Mouse (Mus musculus): ENCODE data around the gene Syne3. TPM values are rescaled to one million over a fixed set of nuclear protein-coding genes. Genes with fewer than 3 reads are reported as not detected.

Gene Syne3
- polyA plus RNA-seq, 1 experiment from 2014 or later, result 0.11 TPM

DNA sequence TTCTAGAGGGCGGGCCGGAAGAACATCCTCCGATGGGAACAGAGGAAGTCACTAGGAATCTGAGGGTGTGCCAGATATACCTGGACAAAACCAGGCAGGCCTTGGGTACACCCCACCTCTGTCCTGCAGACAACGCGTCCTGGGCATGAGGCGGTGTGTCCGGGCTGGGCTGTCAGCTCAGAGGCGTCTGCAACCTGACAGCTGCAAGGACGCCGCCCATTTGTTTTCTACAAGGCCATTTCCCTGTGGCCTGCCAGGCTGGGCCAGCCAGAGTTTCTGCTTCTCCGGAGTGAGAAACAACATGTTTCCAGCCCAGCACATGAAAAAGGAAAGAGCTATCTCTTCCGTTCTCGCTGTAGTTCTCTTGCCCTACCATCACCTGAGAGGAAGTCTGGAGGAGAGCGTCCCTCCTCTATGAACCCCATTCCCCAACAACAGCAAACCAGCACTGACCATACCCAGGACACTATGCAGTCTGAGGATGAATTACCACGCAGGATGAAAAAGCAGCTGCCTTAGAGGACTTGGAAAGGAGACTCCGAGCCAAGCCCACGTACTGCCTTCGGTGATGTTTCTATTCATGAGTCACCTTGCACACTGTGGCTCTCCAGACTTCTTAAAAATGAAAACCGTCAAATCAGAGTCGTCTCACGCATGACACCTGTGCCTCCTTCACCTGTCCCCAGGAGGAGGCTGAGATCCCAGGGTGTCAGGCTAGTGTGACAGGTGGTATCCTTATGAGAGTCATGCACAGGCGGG lies 4.5 kb downstream of the Syne3 start:
- peaks cover 28% of the 10 kb centered on the region for H3K27me3 ChIP-seq (ENCODE audit: control insufficient read depth, insufficient read depth, low read length)
- H3K4me2 ChIP-seq (replicated peaks; ENCODE audit: low read depth, low read length), result no peak overlapping the region
- ATAC-seq (ENCODE audit: low FRiP score), result no peak
- DNase-seq (ENCODE audit: low spot score), result no peak
- 81% methylated on average over 22 of the region's 22 CpGs for WGBS
- peaks cover 8% of the 10 kb centered on the region; the same call in 1 of the 2 replicates for H3K4me1 ChIP-seq (replicated peaks; ENCODE audit: control insufficient read depth, insufficient read depth, low read length)
- H3K36me3 ChIP-seq (ENCODE audit: control insufficient read depth, insufficient read depth, low read length), result no peaks in the 10 kb centered on the region
- no peaks in the 10 kb centered on the region for H3K9me3 ChIP-seq (ENCODE audit: control insufficient read depth, low read length)
- H3K9ac ChIP-seq (ENCODE audit: low read depth, low read length), result no peak overlapping the region
- no peak overlapping the region for H3K4me3 ChIP-seq (ENCODE audit: low read depth, low read length)
- H3K27ac ChIP-seq (ENCODE audit: low read depth, low read length), result no peak overlapping the region

GRCm38 (mm10) chr12:105003715-105004114 lies 5.9 kb downstream of the Syne3 start:
- peaks cover 15% of the 10 kb centered on the region for H3K27me3 ChIP-seq (ENCODE audit: control insufficient read depth, insufficient read depth, low read length)
- no peaks in the 10 kb centered on the region for H3K9me3 ChIP-seq (ENCODE audit: control insufficient read depth, low read length)
- 82% methylated on average over 3 of the region's 3 CpGs for WGBS
- H3K4me3 ChIP-seq (ENCODE audit: low read depth, low read length), result no peak overlapping the region
- ATAC-seq (ENCODE audit: low FRiP score) (no peak), DNase-seq (ENCODE audit: low spot score) (no peak)
- H3K4me2 ChIP-seq (replicated peaks; ENCODE audit: low read depth, low read length), result no peak overlapping the region
- no peaks in the 10 kb centered on the region for H3K36me3 ChIP-seq (ENCODE audit: control insufficient read depth, insufficient read depth, low read length)
- H3K27ac ChIP-seq (ENCODE audit: low read depth, low read length), result no peak overlapping the region
- H3K4me1 ChIP-seq (replicated peaks; ENCODE audit: control insufficient read depth, insufficient read depth, low read length), result peaks cover 2% of the 10 kb centered on the region; the same call in 1 of the 2 replicates
- no peak overlapping the region for H3K9ac ChIP-seq (ENCODE audit: low read depth, low read length)

- 47% methylated on average over 9 of the region's 9 CpGs for WGBS
- Histone ChIP-seq H3K27me3 (ENCODE audit: control insufficient read depth, insufficient read depth, low read length) (peaks cover 9% of the 10 kb centered on the region), H3K9ac (ENCODE audit: low read depth, low read length) (no peak overlapping the region), H3K9me3 (ENCODE audit: control insufficient read depth, low read length) (no peaks in the 10 kb centered on the region), H3K27ac (ENCODE audit: low read depth, low read length) (no peak overlapping the region), H3K4me3 (ENCODE audit: low read depth, low read length) (no peak overlapping the region), H3K4me1 (replicated peaks; ENCODE audit: control insufficient read depth, insufficient read depth, low read length) (peaks cover 2% of the 10 kb centered on the region; the same call in 1 of the 2 replicates), H3K36me3 (ENCODE audit: control insufficient read depth, insufficient read depth, low read length) (no peaks in the 10 kb centered on the region), H3K4me2 (replicated peaks; ENCODE audit: low read depth, low read length) (no peak overlapping the region)
- ATAC-seq (ENCODE audit: low FRiP score) (0 out of 2 replicates have a peak, but pooled peaks have one; percentile 19), DNase-seq (ENCODE audit: low spot score) (peak; percentile 28)
These were observed 6.5 kb downstream of the Syne3 start for GRCm38 (mm10) chr12:105003158-105003557.

GRCm38 (mm10) chr12:105002340-105003132 lies 7.1 kb downstream of the Syne3 start:
- DNase-seq (ENCODE audit: low spot score) (peak; percentile 45), ATAC-seq (ENCODE audit: low FRiP score) (peak; percentile 64; the same call in 1 of the 2 replicates)
- Histone ChIP-seq H3K9ac (ENCODE audit: low read depth, low read length) (no peak overlapping the region), H3K27me3 (ENCODE audit: control insufficient read depth, insufficient read depth, low read length) (0 out of 2 replicates have a peak, but pooled peaks cover 3% of the 10 kb centered on the region), H3K4me3 (ENCODE audit: low read depth, low read length) (no peak overlapping the region), H3K4me2 (replicated peaks; ENCODE audit: low read depth, low read length) (no peak overlapping the region), H3K27ac (ENCODE audit: low read depth, low read length) (no peak overlapping the region), H3K9me3 (ENCODE audit: control insufficient read depth, low read length) (no peaks in the 10 kb centered on the region), H3K36me3 (ENCODE audit: control insufficient read depth, insufficient read depth, low read length) (no peaks in the 10 kb centered on the region), H3K4me1 (replicated peaks; ENCODE audit: control insufficient read depth, insufficient read depth, low read length) (peaks cover 2% of the 10 kb centered on the region; the same call in 1 of the 2 replicates)
- WGBS, result 70% methylated on average over 10 of the region's 10 CpGs

DNA sequence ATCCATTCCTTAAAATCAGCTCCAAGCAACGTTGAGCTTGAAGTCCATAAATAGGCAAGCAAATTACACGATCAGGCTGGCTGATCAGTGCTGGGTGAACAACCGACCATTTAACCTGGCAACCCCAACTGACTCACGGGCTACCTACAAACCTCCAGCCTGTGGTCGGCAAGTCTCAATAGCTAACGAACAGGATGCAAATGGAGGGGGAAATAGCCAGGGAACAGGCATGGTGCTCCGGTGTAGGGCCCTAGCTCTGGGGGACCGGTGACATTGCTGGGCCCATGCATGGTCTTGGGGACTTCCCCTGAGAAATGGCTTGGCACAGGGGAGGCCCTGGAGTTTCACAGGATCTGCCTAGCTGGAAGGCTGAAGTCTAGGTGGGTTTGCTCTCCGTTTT lies 8.3 kb downstream of the Syne3 start:
- Histone ChIP-seq H3K27me3 (ENCODE audit: control insufficient read depth, insufficient read depth, low read length) (0 out of 2 replicates have a peak, but pooled peaks cover 1% of the 10 kb centered on the region), H3K4me3 (ENCODE audit: low read depth, low read length) (no peak overlapping the region), H3K27ac (ENCODE audit: low read depth, low read length) (no peak overlapping the region), H3K36me3 (ENCODE audit: control insufficient read depth, insufficient read depth, low read length) (no peaks in the 10 kb centered on the region), H3K9me3 (ENCODE audit: control insufficient read depth, low read length) (no peaks in the 10 kb centered on the region), H3K4me2 (replicated peaks; ENCODE audit: low read depth, low read length) (no peak overlapping the region), H3K9ac (ENCODE audit: low read depth, low read length) (no peak overlapping the region), H3K4me1 (replicated peaks; ENCODE audit: control insufficient read depth, insufficient read depth, low read length) (peaks cover 2% of the 10 kb centered on the region; the same call in 1 of the 2 replicates)
- ATAC-seq (ENCODE audit: low FRiP score) (no peak), DNase-seq (ENCODE audit: low spot score) (no peak)
- WGBS, result 83% methylated on average over 9 of the region's 9 CpGs

GRCm38 (mm10) chr12:105000487-105001283 lies 8.9 kb downstream of the Syne3 start:
- no peak overlapping the region for H3K27ac ChIP-seq (ENCODE audit: low read depth, low read length)
- no peaks in the 10 kb centered on the region for H3K36me3 ChIP-seq (ENCODE audit: control insufficient read depth, insufficient read depth, low read length)
- H3K9me3 ChIP-seq (ENCODE audit: control insufficient read depth, low read length), result no peaks in the 10 kb centered on the region
- ATAC-seq (ENCODE audit: low FRiP score) (no peak), DNase-seq (ENCODE audit: low spot score) (no peak)
- WGBS, result 79% methylated on average over 9 of the region's 9 CpGs
- H3K27me3 ChIP-seq (ENCODE audit: control insufficient read depth, insufficient read depth, low read length), result no peaks in the 10 kb centered on the region
- no peak overlapping the region for H3K4me3 ChIP-seq (ENCODE audit: low read depth, low read length)
- no peak overlapping the region for H3K4me2 ChIP-seq (replicated peaks; ENCODE audit: low read depth, low read length)
- no peak overlapping the region for H3K9ac ChIP-seq (ENCODE audit: low read depth, low read length)
- H3K4me1 ChIP-seq (replicated peaks; ENCODE audit: control insufficient read depth, insufficient read depth, low read length), result peaks cover 2% of the 10 kb centered on the region; the same call in 1 of the 2 replicates

GRCm38 (mm10) chr12:104999171-104999570 lies 10.4 kb downstream of the Syne3 start:
- Histone ChIP-seq H3K27me3 (ENCODE audit: control insufficient read depth, insufficient read depth, low read length) (no peaks in the 10 kb centered on the region), H3K27ac (ENCODE audit: low read depth, low read length) (no peak overlapping the region), H3K9ac (ENCODE audit: low read depth, low read length) (no peak overlapping the region), H3K4me2 (replicated peaks; ENCODE audit: low read depth, low read length) (no peak overlapping the region), H3K9me3 (ENCODE audit: control insufficient read depth, low read length) (no peaks in the 10 kb centered on the region), H3K4me3 (ENCODE audit: low read depth, low read length) (no peak overlapping the region), H3K36me3 (ENCODE audit: control insufficient read depth, insufficient read depth, low read length) (no peaks in the 10 kb centered on the region), H3K4me1 (replicated peaks; ENCODE audit: control insufficient read depth, insufficient read depth, low read length) (peaks cover 2% of the 10 kb centered on the region; the same call in 1 of the 2 replicates)
- 68% methylated on average over 8 of the region's 8 CpGs for WGBS
- ATAC-seq (ENCODE audit: low FRiP score) (no peak), DNase-seq (ENCODE audit: low spot score) (no peak)

DNA sequence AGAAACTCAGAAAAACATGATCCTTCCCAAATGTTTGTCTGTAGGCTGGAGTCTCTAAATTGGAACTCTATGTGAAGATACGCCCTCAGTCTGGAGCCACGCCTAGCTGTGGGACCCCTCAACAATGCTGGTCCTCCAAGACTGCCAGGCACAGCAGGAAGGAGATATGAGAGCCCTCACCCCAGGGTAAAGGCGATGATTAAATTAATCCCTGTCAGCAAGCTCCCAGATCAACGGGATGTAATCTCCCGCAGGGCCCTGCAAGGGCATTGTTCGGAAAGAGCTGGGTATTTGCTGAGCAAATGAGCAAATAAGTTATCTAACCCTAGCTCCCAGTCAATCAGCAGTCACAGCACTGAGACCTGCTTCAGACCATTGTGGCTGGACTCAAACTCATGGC lies 11.1 kb downstream of the Syne3 start:
- ATAC-seq (ENCODE audit: low FRiP score) (no peak), DNase-seq (ENCODE audit: low spot score) (no peak)
- H3K4me1 ChIP-seq (replicated peaks; ENCODE audit: control insufficient read depth, insufficient read depth, low read length), result peaks cover 2% of the 10 kb centered on the region; the same call in 1 of the 2 replicates
- 77% methylated on average over 6 of the region's 6 CpGs for WGBS
- no peak overlapping the region for H3K27ac ChIP-seq (ENCODE audit: low read depth, low read length)
- H3K4me3 ChIP-seq (ENCODE audit: low read depth, low read length), result no peak overlapping the region
- H3K9ac ChIP-seq (ENCODE audit: low read depth, low read length), result no peak overlapping the region
- no peaks in the 10 kb centered on the region for H3K9me3 ChIP-seq (ENCODE audit: control insufficient read depth, low read length)
- H3K27me3 ChIP-seq (ENCODE audit: control insufficient read depth, insufficient read depth, low read length), result no peaks in the 10 kb centered on the region
- no peaks in the 10 kb centered on the region for H3K36me3 ChIP-seq (ENCODE audit: control insufficient read depth, insufficient read depth, low read length)
- H3K4me2 ChIP-seq (replicated peaks; ENCODE audit: low read depth, low read length), result no peak overlapping the region
